Mouse (Mus musculus): ENCODE measurements around the gene Pacsin3. TPM values are rescaled to one million over a fixed set of nuclear protein-coding genes. Genes with fewer than 3 reads are reported as not detected.

Gene Pacsin3
- total and polyA plus RNA-seq, 2 experiments = 24.6 to 68.9 TPM

GRCm38 (mm10) chr2:91278749-91279371, 23.1 kb downstream of the Pacsin3 start:
- Histone ChIP-seq H3K4me1 (ENCODE audit: control insufficient read depth, insufficient read depth, low read length) (no peaks in the 10 kb centered on the region), H3K36me3 (ENCODE audit: control insufficient read depth, insufficient read depth, low read length) (peaks cover 20% of the 10 kb centered on the region), H3K27ac (replicated peaks; ENCODE audit: insufficient read depth, low read depth, low read length) (no peak overlapping the region), H3K79me2 (ENCODE audit: control insufficient read depth, insufficient read depth, low read length) (no peaks in the 10 kb centered on the region), H3K9ac (ENCODE audit: low read depth, low read length) (no peak overlapping the region), H3K27me3 (ENCODE audit: control insufficient read depth, insufficient read depth, low read length) (no peaks in the 10 kb centered on the region), H3K4me3 (ENCODE audit: insufficient read depth, low read depth, low read length) (no peak overlapping the region)
- peak; percentile 75 for TF ChIP-seq CTCF (IDR thresholded peaks at IDR 0.05; ENCODE audit: low read depth, low read length)
- no peak for TF ChIP-seq POLR2A (IDR thresholded peaks at IDR 0.05; ENCODE audit: extremely low read depth, insufficient read depth, low read length)
- peak; percentile 48 for DNase-seq (ENCODE audit: extremely low read depth, low read depth, low spot score)
- WGBS = 33% methylated on average over 10 of the region's 10 CpGs

- Histone ChIP-seq H3K4me1 (ENCODE audit: control insufficient read depth, insufficient read depth, low read length) (no peaks in the 10 kb centered on the region), H3K9ac (ENCODE audit: low read depth, low read length) (no peak overlapping the region), H3K27me3 (ENCODE audit: control insufficient read depth, insufficient read depth, low read length) (no peaks in the 10 kb centered on the region), H3K4me3 (ENCODE audit: insufficient read depth, low read depth, low read length) (no peak overlapping the region), H3K27ac (replicated peaks; ENCODE audit: insufficient read depth, low read depth, low read length) (no peak overlapping the region), H3K36me3 (ENCODE audit: control insufficient read depth, insufficient read depth, low read length) (peaks cover 16% of the 10 kb centered on the region), H3K79me2 (ENCODE audit: control insufficient read depth, insufficient read depth, low read length) (no peaks in the 10 kb centered on the region)
- no peak for DNase-seq (ENCODE audit: extremely low read depth, low read depth, low spot score)
- 57% methylated on average over 2 of the region's 2 CpGs for WGBS
- TF ChIP-seq CTCF (IDR thresholded peaks at IDR 0.05; ENCODE audit: low read depth, low read length) = no peak
- TF ChIP-seq POLR2A (IDR thresholded peaks at IDR 0.05; ENCODE audit: extremely low read depth, insufficient read depth, low read length) = no peak
Observed at GRCm38 (mm10) chr2:91279372-91279755, 23.6 kb downstream of the Pacsin3 start.

GRCm38 (mm10) chr2:91281366-91281765, 25.6 kb downstream of the Pacsin3 start:
- TF ChIP-seq POLR2A (IDR thresholded peaks at IDR 0.05; ENCODE audit: extremely low read depth, insufficient read depth, low read length) = no peak
- H3K79me2 ChIP-seq (ENCODE audit: control insufficient read depth, insufficient read depth, low read length) = no peaks in the 10 kb centered on the region
- no peak overlapping the region for H3K9ac ChIP-seq (ENCODE audit: low read depth, low read length)
- H3K4me3 ChIP-seq (ENCODE audit: insufficient read depth, low read depth, low read length) = no peak overlapping the region
- no peaks in the 10 kb centered on the region for H3K36me3 ChIP-seq (ENCODE audit: control insufficient read depth, insufficient read depth, low read length)
- no peak overlapping the region for H3K27ac ChIP-seq (replicated peaks; ENCODE audit: insufficient read depth, low read depth, low read length)
- 66% methylated on average over 5 of the region's 5 CpGs for WGBS
- no peaks in the 10 kb centered on the region for H3K27me3 ChIP-seq (ENCODE audit: control insufficient read depth, insufficient read depth, low read length)
- no peak for DNase-seq (ENCODE audit: extremely low read depth, low read depth, low spot score)
- H3K4me1 ChIP-seq (ENCODE audit: control insufficient read depth, insufficient read depth, low read length) = no peaks in the 10 kb centered on the region

GRCm38 (mm10) chr2:91283972-91284371, 28.2 kb downstream of the Pacsin3 start:
- DNase-seq (ENCODE audit: extremely low read depth, low read depth, low spot score) = no peak
- Histone ChIP-seq H3K27me3 (ENCODE audit: control insufficient read depth, insufficient read depth, low read length) (no peaks in the 10 kb centered on the region), H3K27ac (replicated peaks; ENCODE audit: insufficient read depth, low read depth, low read length) (no peak overlapping the region), H3K4me1 (ENCODE audit: control insufficient read depth, insufficient read depth, low read length) (no peaks in the 10 kb centered on the region), H3K36me3 (ENCODE audit: control insufficient read depth, insufficient read depth, low read length) (no peaks in the 10 kb centered on the region), H3K4me3 (ENCODE audit: insufficient read depth, low read depth, low read length) (no peak overlapping the region), H3K9ac (ENCODE audit: low read depth, low read length) (no peak overlapping the region), H3K79me2 (ENCODE audit: control insufficient read depth, insufficient read depth, low read length) (no peaks in the 10 kb centered on the region)
- no peak for TF ChIP-seq CTCF (IDR thresholded peaks at IDR 0.05; ENCODE audit: low read depth, low read length)
- no peak for TF ChIP-seq POLR2A (IDR thresholded peaks at IDR 0.05; ENCODE audit: extremely low read depth, insufficient read depth, low read length)
- WGBS = 87% methylated on average over 3 of the region's 3 CpGs

- Histone ChIP-seq H3K9ac (ENCODE audit: low read depth, low read length) (no peak overlapping the region), H3K27me3 (ENCODE audit: control insufficient read depth, insufficient read depth, low read length) (no peaks in the 10 kb centered on the region), H3K4me1 (ENCODE audit: control insufficient read depth, insufficient read depth, low read length) (no peaks in the 10 kb centered on the region), H3K4me3 (ENCODE audit: insufficient read depth, low read depth, low read length) (no peak overlapping the region), H3K79me2 (ENCODE audit: control insufficient read depth, insufficient read depth, low read length) (no peaks in the 10 kb centered on the region), H3K36me3 (ENCODE audit: control insufficient read depth, insufficient read depth, low read length) (no peaks in the 10 kb centered on the region), H3K27ac (replicated peaks; ENCODE audit: insufficient read depth, low read depth, low read length) (no peak overlapping the region)
- 83% methylated on average over 13 of the region's 13 CpGs for WGBS
- TF ChIP-seq CTCF (IDR thresholded peaks at IDR 0.05; ENCODE audit: low read depth, low read length) = no peak
- TF ChIP-seq POLR2A (IDR thresholded peaks at IDR 0.05; ENCODE audit: extremely low read depth, insufficient read depth, low read length) = no peak
- no peak for DNase-seq (ENCODE audit: extremely low read depth, low read depth, low spot score)
Observed at GRCm38 (mm10) chr2:91284375-91285199, 28.8 kb downstream of the Pacsin3 start.

Measured in liver, adult 2 months (tissue).